Comparison of ENCODE assay signal across 16 mouse cellular contexts in genomic region chr5:64061643-64062042, GRCm38 (mm10).
"Had no signal": no experiment of that assay in that cellular context is flagged by ENCODE, and none has a peak within 500 bp of the region (broad histone marks: within the 10 kb centered on the region; RNA-seq: fewer than 3 reads in every experiment).

No protein-coding gene starts in this region.

- H3K27me3 ChIP-seq: liver, embryonic 13.5 days; neural tube, embryonic 12.5 days; neural tube, embryonic 15.5 days had no signal

- H3K4me3 ChIP-seq: layer of hippocampus, adult 2 months; liver, embryonic 13.5 days; megakaryocyte, embryonic 14.5 days; midbrain, embryonic 10.5 days; neural tube, embryonic 12.5 days; neural tube, embryonic 15.5 days had no signal

- H3K27ac ChIP-seq: kidney, postnatal 0 days; layer of hippocampus, adult 2 months; liver, embryonic 13.5 days; midbrain, embryonic 10.5 days; neural tube, embryonic 12.5 days; neural tube, embryonic 15.5 days had no signal

- H3K4me2 ChIP-seq: liver, embryonic 13.5 days; lung, embryonic 14.5 days; neural tube, embryonic 12.5 days; neural tube, embryonic 15.5 days had no signal

- DNase-seq: kidney, adult 2 months; kidney, postnatal 25 days; liver, embryonic 13.5 days; lung, embryonic 14.5 days; midbrain, embryonic 14.5 days; thymus, adult 2 months; thymus, postnatal 14 days; thymus, postnatal 4 days had no signal

- ATAC-seq: intestine, postnatal 0 days; lung, postnatal 0 days had no signal

- H3K9me3 ChIP-seq: liver, embryonic 13.5 days; midbrain, embryonic 10.5 days; neural tube, embryonic 12.5 days; neural tube, embryonic 15.5 days had no signal

- H3K36me3 ChIP-seq: liver, embryonic 13.5 days; midbrain, embryonic 10.5 days; neural tube, embryonic 12.5 days; neural tube, embryonic 15.5 days had no signal

- H3K4me1 ChIP-seq: liver, embryonic 13.5 days; midbrain, embryonic 10.5 days; neural tube, embryonic 12.5 days; neural tube, embryonic 15.5 days had no signal

- H3K9ac ChIP-seq: liver, embryonic 13.5 days; lung, embryonic 14.5 days; neural tube, embryonic 12.5 days; neural tube, embryonic 15.5 days had no signal
